Mouse (Mus musculus) lung, adult 2 months (tissue): Measurements from ENCODE around the gene Pnpla6.

ENCODE experiments used
- CTCF ChIP-seq: fragments of 200-500 bp; IDR thresholded peaks from 2 replicates; pipeline ENCODE4 v1.5.1; 2011; ENCODE audit warnings: mild to moderate bottlenecking, low read length, control low read depth; ENCODE audit not compliant: insufficient read depth
- POLR2A ChIP-seq: fragments of 200-500 bp; IDR thresholded peaks from 2 replicates; pipeline ENCODE4 v1.6.1; 2011; ENCODE audit warnings: low read depth, mild to moderate bottlenecking, control low read depth, low read length, borderline replicate concordance; ENCODE audit errors: extremely low read depth

- TF ChIP-seq CTCF (no peak), POLR2A (no peak)
Measured at GRCm38 (mm10) chr8:3514681-3515247, 420 bp upstream of the Pnpla6 start.
